Mouse (Mus musculus) ovary, postnatal 36 days (tissue): ENCODE measurements around the gene Sh3yl1.

Experiments
- DNase-seq: peaks from one replicate; pipeline ENCODE4 v3.0.0; 2022; ENCODE audit warnings: low spot score, mixed read lengths

Sh3yl1 gene

DNA sequence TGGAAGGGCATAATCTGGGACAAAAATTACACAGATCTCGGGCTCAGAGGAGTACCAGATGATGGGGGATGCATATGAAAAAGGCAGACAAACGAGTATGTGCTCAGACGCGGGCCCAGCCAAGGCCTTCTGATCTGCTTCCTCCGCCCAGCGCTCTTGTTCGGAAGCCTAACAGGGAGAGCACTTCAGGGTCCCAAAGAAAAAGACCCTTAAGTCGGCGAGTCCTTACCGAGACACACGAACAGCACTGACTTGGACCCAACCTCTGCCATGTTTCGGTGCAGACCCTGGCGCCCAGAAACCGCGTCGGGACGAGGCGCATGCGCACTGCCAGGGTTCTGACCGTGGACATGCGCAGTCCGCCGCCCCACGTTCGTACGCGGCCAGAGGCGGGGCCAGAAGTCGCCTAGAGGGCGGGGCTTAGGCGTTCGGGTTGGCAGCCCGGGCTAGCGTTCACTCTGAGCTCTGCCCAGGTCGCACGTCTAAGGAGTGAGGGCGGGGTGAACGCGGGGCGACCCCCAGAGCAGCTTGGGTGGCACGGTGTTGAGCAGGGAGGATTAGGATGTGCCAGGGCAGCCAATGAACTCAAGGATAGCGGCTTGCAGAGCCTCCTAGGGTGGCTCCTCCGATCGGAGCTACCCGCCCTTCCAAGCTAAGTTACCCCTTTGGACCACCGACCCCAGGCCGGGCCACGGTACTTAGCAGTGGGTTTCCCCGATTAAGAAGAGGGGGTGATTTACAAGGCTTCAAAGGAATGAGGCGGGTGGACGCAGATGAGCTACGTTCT, at the start of gene Sh3yl1, which contains the start of gene Acp1:
Gene Sh3yl1, plus strand, starts transcription at position 408 of the 787 bp plus-strand sequence.
Gene Acp1, minus strand, starts transcription at position 329 of the 787 bp plus-strand sequence.
- DNase-seq: peak; percentile 96

DNA sequence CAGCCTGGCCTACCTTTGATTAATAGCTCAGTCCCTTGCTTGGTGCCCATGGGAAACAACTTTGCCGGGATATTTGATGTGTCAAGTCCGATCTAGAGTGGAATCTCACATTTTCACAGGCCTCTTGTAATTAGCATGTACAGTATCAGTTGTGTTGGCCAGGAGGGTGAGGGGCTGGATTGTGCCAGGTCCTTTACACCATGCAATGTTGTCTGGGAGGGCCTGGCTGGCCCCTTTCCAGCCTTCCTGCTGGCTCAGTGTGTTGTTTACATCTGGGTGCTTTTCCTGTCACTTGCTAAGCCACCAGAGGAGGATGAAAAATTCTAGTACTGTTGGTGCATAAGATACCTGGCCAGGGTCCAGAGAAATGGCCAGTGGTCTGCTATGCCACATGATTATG, 47.1 kb upstream of the Sh3yl1 start:
- DNase-seq: no peak

DNA sequence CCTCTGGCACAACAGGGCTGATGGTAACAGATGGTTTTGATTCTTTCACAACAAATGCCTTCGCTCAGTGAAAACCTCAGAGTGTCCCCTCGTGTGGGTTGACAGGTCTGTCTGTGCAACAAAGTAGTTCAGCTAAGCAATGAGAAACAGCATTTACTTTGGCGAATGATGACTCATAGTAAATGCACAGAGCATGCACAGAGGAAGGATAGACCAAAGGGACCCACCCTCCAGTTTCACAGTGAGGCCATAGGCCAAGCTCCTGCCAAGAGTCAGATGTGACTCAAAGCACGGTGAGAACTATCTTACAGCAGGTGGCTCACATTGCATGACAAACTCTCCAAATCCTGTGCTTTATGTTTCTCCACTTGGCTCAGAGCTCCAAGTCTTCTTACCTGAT, 45.7 kb upstream of the Sh3yl1 start:
- no peak for DNase-seq

DNA sequence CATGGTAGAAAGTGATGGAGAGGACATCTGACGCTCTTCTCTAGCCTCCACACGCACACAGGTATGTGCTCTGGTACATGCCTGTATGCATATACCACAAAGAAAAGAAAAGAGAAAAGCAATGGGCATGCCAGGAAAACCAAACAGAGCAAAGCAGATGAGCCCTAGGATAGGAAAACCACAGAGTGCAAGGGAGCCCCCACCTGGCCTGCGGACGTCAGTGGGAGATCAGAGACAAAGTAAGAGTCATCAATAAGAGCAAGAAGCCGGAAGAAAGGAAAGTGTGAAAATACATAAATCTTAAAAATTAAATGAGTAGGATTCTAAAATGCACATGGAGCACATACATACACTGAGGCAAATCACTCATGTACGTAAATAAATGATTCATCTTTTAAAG, 32.0 kb upstream of the Sh3yl1 start:
- DNase-seq: no peak

GRCm38 (mm10) chr12:30883592-30883985, 27.9 kb upstream of the Sh3yl1 start:
- no peak for DNase-seq

GRCm38 (mm10) chr12:30883986-30884621, 27.4 kb upstream of the Sh3yl1 start, which contains the start of gene Alkal2:
Gene Alkal2 (plus strand): TSS chr12:30884322.
- peak; percentile 11 for DNase-seq

DNA sequence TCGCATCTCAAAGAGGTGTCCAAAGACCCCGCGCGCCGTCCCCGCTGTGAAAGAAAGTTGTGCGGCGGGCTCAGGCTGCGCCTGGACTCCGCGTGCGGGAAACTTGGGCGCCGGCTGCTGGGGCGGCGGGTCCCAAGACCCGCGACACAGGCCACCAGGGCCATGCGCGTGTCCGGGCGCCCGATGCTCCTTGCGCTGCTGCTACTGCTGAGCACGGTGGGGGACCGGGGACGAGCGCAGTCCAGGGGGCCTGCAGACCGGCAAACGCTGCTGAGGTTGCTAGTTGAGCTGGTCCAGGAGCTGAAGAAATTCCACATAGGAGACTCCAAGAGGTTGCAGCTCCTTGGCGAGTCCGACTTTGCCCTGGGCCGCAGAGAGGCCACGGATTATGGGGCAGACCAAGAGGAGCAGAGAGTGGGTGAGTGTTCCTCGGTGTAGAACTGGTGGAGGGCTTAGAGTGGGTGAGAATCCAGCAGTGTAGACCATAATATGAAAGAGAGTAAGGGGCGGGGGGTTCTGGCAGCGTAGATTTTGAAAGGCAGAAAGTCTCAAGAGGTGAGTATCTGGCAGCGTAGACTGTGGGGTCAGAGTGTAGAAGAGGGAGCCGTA, 26.7 kb upstream of the Sh3yl1 start:
- no peak for DNase-seq

DNA sequence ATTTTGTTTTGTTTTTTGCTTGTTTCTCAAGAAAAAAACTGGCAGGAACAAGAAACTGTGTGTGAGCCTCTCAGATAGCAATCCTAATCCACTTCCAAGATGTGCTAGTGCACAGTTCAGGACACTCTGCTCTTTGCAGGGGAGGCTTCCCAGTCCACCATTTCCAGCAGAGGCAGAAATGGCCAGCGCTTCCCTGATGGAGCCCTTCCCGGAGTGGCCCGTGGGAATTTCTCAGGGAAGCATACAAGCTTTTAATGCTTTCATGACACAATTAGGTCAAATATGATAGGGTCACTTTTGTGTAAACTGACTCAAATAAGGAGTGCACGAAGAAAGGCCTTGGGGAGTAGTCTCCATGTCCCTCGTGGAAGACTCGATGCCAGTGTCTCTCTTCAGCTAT, 25.6 kb upstream of the Sh3yl1 start:
- DNase-seq: no peak

DNA sequence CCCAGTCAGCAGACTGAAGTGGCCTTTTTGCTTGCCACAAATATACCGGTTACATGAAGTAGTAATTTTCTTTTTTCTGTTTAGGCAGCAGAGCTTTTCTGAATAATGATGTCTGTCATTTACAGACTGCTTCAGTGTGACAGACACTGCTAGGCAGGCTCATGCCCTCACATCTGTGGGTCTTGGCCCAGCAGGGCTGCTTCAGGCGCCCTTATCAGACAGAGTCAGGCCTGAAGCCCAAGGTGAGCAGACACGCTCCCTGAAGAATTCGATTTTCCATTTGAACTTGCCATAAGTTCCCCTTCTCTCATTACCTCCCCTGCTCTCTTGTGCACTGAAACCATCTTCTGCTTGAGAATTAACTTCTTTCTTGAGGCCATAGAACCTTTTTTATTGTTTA, 23.5 kb upstream of the Sh3yl1 start:
- DNase-seq: no peak

DNA sequence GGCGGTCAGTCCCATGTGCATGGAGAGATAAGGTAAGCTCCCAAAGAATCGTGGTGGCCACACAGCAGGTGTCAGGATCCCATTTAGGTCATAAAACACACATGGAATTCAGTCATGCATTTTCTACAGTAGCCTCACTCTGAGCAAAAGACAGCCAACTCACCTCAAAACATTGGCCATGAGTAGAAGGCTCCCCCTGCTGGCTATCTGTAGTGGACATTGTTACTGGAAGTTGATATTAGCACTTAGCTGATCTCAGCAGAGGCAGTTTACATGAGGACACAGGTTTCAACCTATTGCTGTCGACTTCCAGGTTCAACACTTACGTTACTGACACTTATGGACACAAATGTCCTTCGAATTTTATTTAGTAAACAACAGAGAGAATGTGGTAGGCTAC, 21.4 kb upstream of the Sh3yl1 start:
- DNase-seq: no peak

DNA sequence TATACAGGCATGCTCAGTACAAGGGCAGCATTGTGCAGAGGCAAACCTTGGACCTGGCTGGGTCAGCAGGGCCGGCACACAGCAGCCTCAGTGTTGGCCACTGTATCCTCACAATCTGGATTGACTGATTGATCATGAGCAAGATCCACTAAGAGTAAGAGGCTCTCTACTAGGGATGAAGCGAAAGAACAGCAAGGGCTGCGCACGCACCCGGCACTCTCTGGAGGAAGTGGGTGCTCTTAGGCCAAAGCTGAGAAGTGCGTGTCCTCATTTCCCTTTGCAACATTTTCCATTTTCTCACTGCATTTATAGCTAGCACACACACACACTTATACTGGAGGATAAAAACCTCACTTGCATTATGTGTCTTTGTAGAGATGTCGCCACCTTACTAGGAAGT, 20.0 kb upstream of the Sh3yl1 start:
- DNase-seq: no peak

- no peak for DNase-seq
Observed at GRCm38 (mm10) chr12:30897039-30897438, 14.4 kb upstream of the Sh3yl1 start.

DNA sequence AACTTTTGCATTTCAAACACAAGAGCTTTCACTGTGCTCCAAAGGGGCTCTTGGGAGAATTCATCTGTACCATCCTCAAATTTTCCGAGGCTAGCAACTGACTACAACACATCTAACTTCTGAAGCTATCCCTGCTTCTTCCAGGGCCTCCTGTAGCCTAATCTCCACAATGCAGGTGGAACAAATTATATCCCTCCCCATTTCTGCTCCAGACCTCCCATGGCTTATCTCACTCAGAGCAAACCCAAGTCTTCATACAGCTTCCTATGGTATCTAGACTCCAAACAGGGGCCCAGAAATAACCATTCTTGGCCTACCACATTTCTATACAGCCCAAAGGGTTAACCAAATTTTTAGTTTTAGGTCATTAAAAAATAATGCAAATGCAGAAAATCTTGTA, 2.8 kb upstream of the Sh3yl1 start:
- no peak for DNase-seq

DNA sequence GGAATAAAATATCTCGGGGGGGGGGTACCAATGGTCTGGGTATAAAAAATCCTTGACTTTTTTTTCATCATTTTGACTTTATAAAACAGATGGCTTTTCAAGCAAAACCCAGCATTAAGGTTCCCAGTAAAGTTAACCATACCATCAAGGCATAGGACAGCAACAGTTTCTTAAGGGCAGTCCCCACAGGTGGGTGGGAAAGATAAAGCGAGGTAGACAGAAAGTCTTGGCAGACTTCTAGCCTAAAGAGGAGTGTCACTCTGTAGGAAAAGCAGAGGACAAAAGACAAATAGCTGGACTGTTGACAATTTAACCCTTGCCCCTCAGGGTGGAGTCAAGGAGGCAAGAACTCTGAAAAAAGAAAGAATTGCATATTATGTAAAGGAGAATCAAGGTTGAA, 1.6 kb upstream of the Sh3yl1 start:
- no peak for DNase-seq

- no peak for DNase-seq
Observed at GRCm38 (mm10) chr12:30910860-30911259, 608 bp upstream of the Sh3yl1 start.

DNA sequence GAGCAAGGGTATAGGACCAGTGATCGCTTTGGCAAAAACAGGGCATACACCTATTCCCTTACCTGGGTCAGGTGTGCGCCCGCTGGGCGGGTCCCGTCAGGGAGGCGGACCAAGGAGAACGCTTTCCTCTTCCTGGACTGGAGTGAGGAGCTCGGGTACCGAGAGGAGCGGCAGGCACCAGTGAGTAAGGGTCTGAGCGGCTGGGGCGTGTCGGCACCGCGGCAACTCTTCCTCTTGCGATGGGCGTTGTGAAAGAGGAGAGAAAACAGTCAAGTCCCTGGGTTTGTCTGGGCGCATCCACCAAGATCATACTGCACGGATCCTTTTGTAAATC, 547 bp downstream of the Sh3yl1 start:
- peak; percentile 57 for DNase-seq

- no peak for DNase-seq
Observed at GRCm38 (mm10) chr12:30912840-30913239, 1.4 kb downstream of the Sh3yl1 start.

DNA sequence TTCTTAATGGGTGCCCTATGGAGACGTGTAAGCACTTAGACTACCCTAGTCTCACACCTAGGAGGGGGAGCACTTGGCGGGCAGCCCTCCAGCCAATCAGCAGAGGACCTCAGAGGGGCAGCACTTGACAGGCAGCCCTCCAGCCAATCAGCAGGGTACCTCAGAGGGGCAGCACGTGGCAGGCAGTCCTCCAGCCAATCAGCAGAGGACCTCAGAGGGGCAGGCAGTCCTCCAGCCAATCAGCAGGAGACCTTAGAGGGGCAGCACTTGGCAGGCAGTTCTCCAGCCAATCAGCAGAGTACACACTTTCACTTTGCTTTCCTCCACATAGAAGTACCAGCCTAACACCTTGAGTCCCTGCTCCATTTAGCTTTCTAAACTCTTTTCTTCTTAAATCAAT, 10.9 kb downstream of the Sh3yl1 start:
- no peak for DNase-seq

GRCm38 (mm10) chr12:30928182-30928581, 16.7 kb downstream of the Sh3yl1 start:
- DNase-seq: no peak

DNA sequence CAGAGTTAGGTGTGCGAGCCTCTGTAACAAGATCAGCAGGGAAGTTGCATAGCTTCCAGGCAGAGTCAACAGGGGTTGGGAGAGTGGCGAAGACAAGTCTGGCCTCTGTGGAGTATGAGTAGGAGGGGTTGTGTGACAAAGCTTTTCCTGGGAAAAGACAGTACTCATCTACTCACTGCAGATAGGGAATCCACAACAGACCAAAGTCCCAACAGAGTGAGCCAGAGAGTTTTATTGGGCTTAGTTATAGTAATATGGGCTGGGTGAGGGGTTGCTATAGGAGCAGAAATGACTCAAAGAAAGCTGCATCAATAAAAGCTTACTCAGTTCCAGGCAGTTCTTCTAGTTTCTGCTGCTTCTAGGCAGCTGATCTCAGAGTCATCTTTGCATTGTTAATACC, 21.8 kb downstream of the Sh3yl1 start:
- no peak for DNase-seq

GRCm38 (mm10) chr12:30936899-30937298, 25.4 kb downstream of the Sh3yl1 start:
- no peak for DNase-seq

DNA sequence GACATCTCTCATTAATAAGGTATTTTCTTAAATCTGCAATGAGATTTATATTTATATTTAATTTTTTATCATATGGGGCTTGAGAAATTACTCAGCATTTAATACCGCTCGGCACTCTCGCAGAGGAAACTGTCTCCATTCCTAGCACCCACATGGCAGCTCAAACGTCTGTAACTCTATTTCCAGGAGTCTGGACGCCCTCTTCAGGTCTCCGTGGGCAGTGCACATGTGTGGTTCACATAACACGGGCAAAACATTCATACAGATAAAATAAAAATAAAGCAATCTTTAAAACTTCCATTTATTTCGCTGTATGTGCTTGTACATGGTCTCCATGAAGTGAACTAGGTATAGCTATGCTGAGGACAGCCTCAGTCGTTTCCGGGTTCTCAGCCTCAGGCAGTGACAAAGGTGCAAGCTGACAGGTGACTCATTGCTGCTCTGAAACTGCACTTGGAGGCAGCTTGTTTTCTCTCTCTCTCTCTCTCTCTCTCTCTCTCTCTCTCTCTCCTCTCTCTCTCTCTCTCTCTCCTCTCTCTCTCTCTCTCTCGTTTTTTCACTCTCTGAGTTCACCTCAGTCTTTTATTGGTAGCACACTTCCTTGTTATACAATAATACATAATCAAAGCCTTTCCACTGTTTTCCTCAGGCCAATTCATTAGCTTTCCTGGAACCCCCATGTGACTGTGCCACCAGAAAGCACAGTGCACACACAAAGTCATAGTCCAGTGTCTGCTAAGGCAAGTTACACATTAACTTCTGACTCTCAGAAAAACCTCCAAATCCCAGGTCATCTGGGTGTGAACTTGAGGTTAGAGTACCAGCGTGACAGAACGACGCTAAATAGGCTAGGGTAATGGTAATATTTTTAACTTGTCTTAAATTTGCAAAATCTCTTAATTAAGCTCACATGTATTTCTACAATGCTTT, 31.9 kb downstream of the Sh3yl1 start:
- DNase-seq: no peak
